In genomic region chr11:63957207-63957606, GRCm38 (mm10) we compare ENCODE assay signal across 8 mouse cellular contexts. TPM values are rescaled to one million over a fixed set of nuclear protein-coding genes. Genes with fewer than 3 reads are reported as not detected.
DNase-seq lines count a peak whose midpoint lies in the region; ATAC-seq and TF ChIP-seq lines count a peak whose summit lies in the region.

No protein-coding gene starts in this region.

- H3K9me3 ChIP-seq in midbrain, postnatal 0 days (ENCODE audit: low read length), result no peaks in the 10 kb centered on the region
- no peaks in the 10 kb centered on the region for H3K9me3 ChIP-seq in midbrain, embryonic 14.5 days (ENCODE audit: control insufficient read depth, low read length)

- H3K36me3 ChIP-seq in midbrain, postnatal 0 days (ENCODE audit: insufficient read depth, low read length), result no peaks in the 10 kb centered on the region
- no peaks in the 10 kb centered on the region for H3K36me3 ChIP-seq in midbrain, embryonic 14.5 days (ENCODE audit: control insufficient read depth, insufficient read depth, low read length)

- H3K4me2 ChIP-seq in midbrain, postnatal 0 days (ENCODE audit: low read depth, low read length, poor library complexity, severe bottlenecking), result no peak overlapping the region
- H3K4me2 ChIP-seq in midbrain, embryonic 14.5 days (ENCODE audit: low read length), result no peak overlapping the region

- TF ChIP-seq CTCF in midbrain, postnatal 0 days (IDR thresholded peaks at IDR 0.05), result peak; percentile 38

- no peak overlapping the region for H3K4me3 ChIP-seq in midbrain, postnatal 0 days (ENCODE audit: low read depth, low read length)
- no peak overlapping the region for H3K4me3 ChIP-seq in midbrain, embryonic 14.5 days (replicated peaks; ENCODE audit: low read depth, low read length)

- H3K27ac ChIP-seq in midbrain, postnatal 0 days (ENCODE audit: low read depth, low read length), result no peak overlapping the region
- no peak overlapping the region for H3K27ac ChIP-seq in midbrain, embryonic 14.5 days (replicated peaks; ENCODE audit: low read depth, low read length)

- H3K9ac ChIP-seq in midbrain, postnatal 0 days (replicated peaks; ENCODE audit: low read length, poor library complexity, severe bottlenecking), result no peak overlapping the region
- H3K9ac ChIP-seq in midbrain, embryonic 14.5 days (replicated peaks; ENCODE audit: low read length), result no peak overlapping the region

- 0 out of 2 replicates have a peak, but pooled peaks cover 9% of the 10 kb centered on the region for H3K4me1 ChIP-seq in midbrain, postnatal 0 days (ENCODE audit: insufficient read depth, low read length)
- H3K4me1 ChIP-seq in midbrain, embryonic 14.5 days (ENCODE audit: control insufficient read depth, insufficient read depth, low read length), result peaks cover 10% of the 10 kb centered on the region

- ATAC-seq in midbrain, postnatal 0 days (ENCODE audit: low FRiP score), result no peak
- ATAC-seq in midbrain, embryonic 14.5 days (ENCODE audit: low FRiP score, low TSS enrichment), result no peak

- WGBS in midbrain, postnatal 0 days, result 66% methylated on average over 4 of the region's 4 CpGs
- WGBS in midbrain, embryonic 14.5 days, result 41% methylated on average over 4 of the region's 4 CpGs

- DNase-seq in midbrain, postnatal 0 days (ENCODE audit: low spot score), result no peak
- no peak for DNase-seq in midbrain, embryonic 14.5 days
- peak; percentile 27 for DNase-seq in adrenal gland, postnatal 25 days
- DNase-seq in kidney, postnatal 36 days, result peak; percentile 27 to 58
- peak; percentile 53 for DNase-seq in retina, postnatal 1 day
- no peak for DNase-seq in cerebellum, adult 9-11 months
- no peak for DNase-seq in cerebellum, postnatal 36 days
- no peak for DNase-seq in cerebellum, adult 11 months

- no peaks in the 10 kb centered on the region for H3K27me3 ChIP-seq in midbrain, postnatal 0 days (ENCODE audit: insufficient read depth, low read length)
- no peaks in the 10 kb centered on the region; the same call in 1 of the 2 replicates for H3K27me3 ChIP-seq in midbrain, embryonic 14.5 days (ENCODE audit: control insufficient read depth, insufficient read depth, low read length)

RNA-seq across cellular contexts. Expression of gene Hs3st3b1, which starts 35.1 kb away (rescaled TPM):
- 24.9 and 27.6 TPM in 2 replicates for total RNA-seq in midbrain, postnatal 0 days (2014; rRNA removed)
- 7.9 and 9.0 TPM in 2 replicates for polyA plus RNA-seq in midbrain, postnatal 0 days (2015; fragmentation: Nextera tagmentation; extraction: Ambion mirVana)
- polyA plus RNA-seq in midbrain, embryonic 14.5 days (2014; fragmentation: Nextera tagmentation; extraction: Ambion mirVana), result 12.6 and 18.0 TPM in 2 replicates
- 2.1 TPM in 2 replicates for total RNA-seq in adrenal gland, postnatal 25 days (2021)

Comparison
In these comparisons a context has a peak if more than half of its experiments do, and no peak if none do; other contexts are left out.
1. DNase-seq: peak in adrenal gland, postnatal 25 days (single experiment), kidney, postnatal 36 days (2 of 2) and retina, postnatal 1 day (single experiment); none in midbrain, postnatal 0 days (single experiment), midbrain, embryonic 14.5 days (single experiment), cerebellum, adult 9-11 months (single experiment), cerebellum, postnatal 36 days (0 of 2) and cerebellum, adult 11 months (single experiment).